Mouse (Mus musculus) myocyte (in vitro differentiated cells): ENCODE measurements around the gene Tshz2.

ENCODE experiments used
- MAX ChIP-seq: IDR thresholded peaks from one replicate; pipeline ENCODE4 v1.6.1; 2011; ENCODE audit warnings: low read depth, mild to moderate bottlenecking, control low read depth
- MYOG ChIP-seq, 3 experiments: IDR thresholded peaks; one replicate each; pipeline ENCODE4 v1.6.1; 2011; ENCODE audit warnings: control low read depth in 2 of 3, low read depth in 2 of 3, mild to moderate bottlenecking in 2 of 3; ENCODE audit not compliant: insufficient read length in 2 of 3, control insufficient read depth in 1 of 3, insufficient read depth in 1 of 3
- POLR2A ChIP-seq: IDR thresholded peaks from one replicate; pipeline ENCODE4 v1.6.1; 2011; ENCODE audit warnings: low read depth, mild to moderate bottlenecking, control low read depth, moderate library complexity; ENCODE audit not compliant: insufficient read length
- TCF12 ChIP-seq: IDR thresholded peaks from one replicate; pipeline ENCODE4 v1.6.1; 2011; ENCODE audit warnings: mild to moderate bottlenecking, control low read depth; ENCODE audit not compliant: poor library complexity, insufficient read depth, severe bottlenecking
- TCF3 ChIP-seq: IDR thresholded peaks from one replicate; pipeline ENCODE4 v1.6.1; 2011; ENCODE audit warnings: low read depth, control low read depth; ENCODE audit not compliant: insufficient read length
- USF1 ChIP-seq: IDR thresholded peaks from one replicate; pipeline ENCODE4 v1.6.1; 2011; ENCODE audit warnings: low read depth, mild to moderate bottlenecking, control low read depth, moderate library complexity

GRCm38 (mm10) chr2:169783681-169784033 is 150.8 kb downstream of the Tshz2 start:
- no peak for TF ChIP-seq USF1
- TF ChIP-seq MAX, result no peak
- no peak for TF ChIP-seq POLR2A
- no peak for TF ChIP-seq TCF3
- TF ChIP-seq MYOG (IDR thresholded peaks at IDR 0.05; ENCODE audit: control insufficient read depth in 1 of 3, insufficient read depth in 1 of 3, insufficient read length in 2 of 3, low read depth in 2 of 3), result no peak
- no peak for TF ChIP-seq TCF12
